Mouse (Mus musculus): ENCODE measurements at regions not wholly inside any gene's neighbourhood (a gene's known extent, or its start where the extent isn't known, plus 50 kb on each side); places are given as distances from the start of the nearest gene placed in this dataset.

DNA sequence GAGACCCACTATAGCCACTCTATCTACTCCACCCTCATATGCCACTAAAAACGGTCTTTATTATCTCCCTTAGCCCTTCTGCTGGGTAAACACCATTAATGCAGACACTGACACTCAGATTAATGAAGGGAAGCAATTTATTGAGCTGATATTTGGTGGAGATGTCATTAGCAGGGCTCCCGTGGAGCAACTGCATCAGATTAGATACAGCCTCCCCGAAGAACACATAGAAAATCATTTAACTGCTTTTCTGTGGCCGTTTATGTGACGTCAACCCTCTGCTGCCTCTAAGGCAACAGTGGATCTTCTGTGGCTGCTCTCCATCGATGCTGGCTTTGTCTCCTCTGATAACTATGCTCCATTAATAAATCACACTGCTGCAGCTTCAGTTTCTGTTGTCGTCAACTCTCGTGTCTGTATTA, 207.2 kb upstream of the Hnrnpa3 start:
- no peak for DNase-seq (ENCODE audit: low spot score in 2 of 2)

- no peak for DNase-seq (ENCODE audit: low spot score in 2 of 2)
Measured at GRCm38 (mm10) chr2:75452274-75453148, 206.6 kb upstream of the Hnrnpa3 start.

DNA sequence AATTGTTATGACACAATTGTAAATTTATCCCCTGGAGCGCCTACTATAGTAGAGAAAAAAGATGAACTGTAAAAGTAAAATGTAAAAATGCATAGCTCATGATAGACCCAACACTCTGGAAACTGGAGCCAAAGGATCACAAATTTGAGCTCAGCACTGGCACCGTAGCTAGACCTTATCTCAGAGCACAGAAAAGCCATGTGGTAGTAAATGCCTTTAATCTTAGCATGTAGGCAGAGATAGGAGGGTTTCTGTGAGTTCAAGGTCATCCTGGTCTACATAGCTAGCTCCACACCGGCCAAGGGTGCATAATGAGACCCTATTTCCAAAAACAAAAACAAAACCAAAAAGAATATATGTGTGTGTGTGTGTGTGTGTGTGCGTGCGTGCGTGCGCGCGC, 203.6 kb upstream of the Hnrnpa3 start:
- no peak for DNase-seq (ENCODE audit: low spot score in 2 of 2)

GRCm38 (mm10) chr2:75456272-75456671, 202.8 kb upstream of the Hnrnpa3 start:
- DNase-seq (ENCODE audit: low spot score in 2 of 2), result no peak

DNA sequence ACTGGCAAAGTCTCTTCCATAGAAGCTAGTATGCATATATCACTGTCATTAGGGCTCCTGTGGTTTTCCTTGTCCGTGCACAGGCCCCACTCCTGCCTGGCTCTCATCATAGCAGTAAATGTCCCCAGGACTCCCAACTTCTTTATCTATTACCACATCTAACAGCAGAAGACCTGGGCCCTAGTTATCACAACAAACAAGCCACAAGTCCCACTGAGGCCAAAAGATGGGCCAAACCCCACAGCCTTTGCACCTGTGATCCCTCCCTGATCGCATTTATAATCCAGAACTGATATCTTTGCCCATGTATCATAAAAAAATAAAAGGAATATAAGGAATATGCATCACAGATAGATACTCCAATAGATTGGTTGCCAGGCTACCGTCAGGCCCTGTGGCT, 201.6 kb upstream of the Hnrnpa3 start:
- no peak for DNase-seq (ENCODE audit: low spot score in 2 of 2)

DNA sequence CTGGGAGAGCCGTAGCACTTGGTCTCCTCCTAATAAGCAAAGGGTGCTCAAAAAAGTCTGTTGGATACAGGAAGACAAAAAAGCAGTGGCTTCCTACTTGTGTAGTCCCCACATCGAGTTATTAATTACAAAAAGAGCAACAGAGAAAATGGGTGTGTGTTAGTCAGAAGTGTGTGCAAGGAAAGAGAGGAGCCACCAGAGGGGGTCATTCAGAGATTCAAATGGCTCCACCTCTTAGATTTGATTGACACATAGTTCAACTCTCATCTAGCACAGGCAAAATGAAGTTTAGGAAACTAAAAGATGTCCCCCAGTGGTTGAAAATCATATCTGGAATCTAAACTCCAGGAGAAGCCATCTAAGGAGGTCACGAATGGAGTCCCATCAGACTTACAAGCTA, 200.2 kb upstream of the Hnrnpa3 start:
- DNase-seq (ENCODE audit: low spot score in 2 of 2), result no peak

- DNase-seq (ENCODE audit: low spot score in 2 of 2), result no peak
Measured at GRCm38 (mm10) chr2:75460419-75460818, 198.6 kb upstream of the Hnrnpa3 start.

DNA sequence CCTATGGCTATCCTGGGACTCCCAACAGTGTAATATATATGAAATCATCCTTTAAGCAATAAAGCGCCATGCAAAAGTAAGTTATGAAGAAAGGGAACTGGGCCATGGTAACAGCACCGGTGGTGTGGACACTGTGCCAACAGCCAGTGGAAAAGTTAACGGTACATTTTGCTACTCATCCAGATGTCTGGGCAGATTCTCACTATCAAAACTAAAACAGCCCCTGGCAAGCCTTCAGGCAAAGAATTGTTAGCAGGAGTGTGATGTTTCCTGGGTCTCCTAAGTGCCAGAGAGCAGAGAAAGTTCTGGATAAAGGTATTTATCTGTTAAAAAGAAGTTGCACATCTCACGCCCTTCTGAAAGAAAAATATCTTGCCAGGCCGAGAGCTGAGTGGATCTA, 198.0 kb upstream of the Hnrnpa3 start:
- DNase-seq (ENCODE audit: low spot score in 2 of 2), result no peak

GRCm38 (mm10) chr2:75461421-75461991, 197.6 kb upstream of the Hnrnpa3 start:
- DNase-seq (ENCODE audit: low spot score in 2 of 2), result no peak

GRCm38 (mm10) chr2:75462030-75462671, 196.9 kb upstream of the Hnrnpa3 start:
- no peak for DNase-seq (ENCODE audit: low spot score in 2 of 2)

- no peak for DNase-seq (ENCODE audit: low spot score in 2 of 2)
Measured at GRCm38 (mm10) chr2:75463091-75463490, 196.0 kb upstream of the Hnrnpa3 start.

DNA sequence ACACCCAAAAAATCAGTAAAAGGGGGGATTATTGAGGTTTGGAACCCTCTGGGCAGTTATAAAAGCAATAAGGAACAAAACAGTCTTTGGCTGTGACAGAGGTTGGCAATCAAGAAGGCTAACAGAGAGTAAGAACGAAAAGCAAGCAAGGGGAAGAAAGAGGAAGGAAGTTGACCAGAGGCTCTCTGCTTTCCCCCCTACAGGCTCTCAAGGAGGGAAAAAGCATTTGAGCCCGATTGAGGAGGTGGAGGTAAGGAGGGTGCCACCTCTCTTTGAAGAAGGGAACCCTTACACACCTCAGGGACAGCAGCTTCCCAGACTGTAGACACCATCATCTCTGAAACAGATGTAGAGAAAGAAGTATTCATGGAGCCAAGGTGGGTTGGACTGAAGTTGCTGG, 194.6 kb upstream of the Hnrnpa3 start:
- DNase-seq (ENCODE audit: low spot score in 2 of 2), result no peak

DNA sequence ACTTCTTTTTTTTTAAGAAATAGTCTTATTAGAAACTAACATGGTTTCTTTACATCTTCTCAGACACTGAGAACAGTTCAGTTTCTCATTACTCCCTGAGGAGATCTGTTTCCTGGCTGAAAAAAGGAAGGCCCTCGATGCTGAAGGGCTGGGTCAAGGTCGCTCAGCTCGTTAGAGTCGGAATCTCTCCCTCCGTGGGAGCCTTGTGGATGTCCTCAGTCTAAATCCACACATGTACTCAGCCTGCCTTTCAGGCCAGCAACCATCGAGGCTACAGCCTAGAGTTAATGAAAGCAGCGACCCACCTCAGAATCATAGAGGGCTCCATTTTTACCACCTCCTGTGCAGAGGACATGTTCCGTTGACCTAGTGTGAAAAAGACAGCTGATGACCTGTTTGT, 190.2 kb upstream of the Hnrnpa3 start:
- no peak for DNase-seq (ENCODE audit: low spot score in 2 of 2)

- DNase-seq (ENCODE audit: low spot score in 2 of 2), result no peak
Measured at GRCm38 (mm10) chr2:75469958-75470687, 188.9 kb upstream of the Hnrnpa3 start.

DNA sequence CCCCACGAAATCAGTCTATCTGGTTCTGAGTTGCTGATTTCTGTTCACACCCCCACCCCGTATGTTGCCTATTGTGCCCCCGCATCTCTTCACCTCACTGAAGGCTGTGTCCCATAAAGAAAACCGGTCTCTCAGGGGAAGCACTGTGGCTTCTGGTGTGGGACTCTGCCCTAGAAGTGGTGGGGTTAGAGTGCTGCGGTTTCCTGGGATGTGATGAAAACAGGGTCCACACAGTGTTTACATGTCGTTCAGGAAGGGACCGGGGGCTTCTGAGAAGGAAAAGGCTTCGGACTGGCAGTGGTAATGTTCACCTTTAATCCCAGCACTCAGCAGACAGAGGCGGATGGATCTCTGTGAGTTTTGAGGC, 188.4 kb upstream of the Hnrnpa3 start:
- DNase-seq (ENCODE audit: low spot score in 2 of 2), result no peak

DNA sequence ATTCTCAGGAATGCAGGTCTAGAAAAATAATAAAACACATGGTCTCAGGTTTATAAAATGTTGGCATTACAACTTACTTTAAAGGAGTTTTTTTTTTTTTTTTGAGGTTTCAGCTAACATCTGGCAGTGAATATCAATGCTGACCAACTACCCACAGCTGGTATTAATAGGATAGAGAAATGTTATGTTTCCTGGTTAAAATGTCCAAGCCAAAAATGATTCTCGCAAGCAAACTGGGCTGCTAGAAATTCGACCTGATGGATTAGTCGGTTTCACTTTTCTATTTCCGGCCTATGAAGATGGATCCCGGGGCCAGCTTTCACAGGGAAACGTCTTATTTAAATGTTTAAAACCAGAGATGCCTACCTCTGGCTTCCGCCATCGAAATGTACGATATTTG, 186.6 kb upstream of the Hnrnpa3 start:
- DNase-seq (ENCODE audit: low spot score in 2 of 2), result no peak

DNA sequence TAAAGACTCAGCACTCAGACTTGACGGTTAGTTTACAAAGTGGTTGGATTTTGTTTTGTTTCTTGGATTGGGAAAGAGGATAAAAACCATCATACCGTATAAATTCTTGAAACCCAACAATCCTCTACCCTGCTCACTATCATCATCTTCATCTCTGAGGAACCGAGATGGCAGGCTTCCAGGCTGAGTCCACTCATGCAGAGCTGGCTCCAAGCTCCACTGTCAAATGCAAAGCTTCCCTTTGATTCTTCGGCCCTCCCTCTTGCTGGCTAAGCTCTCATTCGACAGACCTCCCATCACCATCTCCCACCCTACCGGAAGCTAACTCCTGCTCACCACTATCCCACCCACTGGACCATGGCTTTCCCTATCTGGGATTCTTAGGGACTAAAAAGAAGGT, 184.6 kb upstream of the Hnrnpa3 start:
- DNase-seq (ENCODE audit: low spot score in 2 of 2), result no peak

GRCm38 (mm10) chr2:75476350-75476749, 182.7 kb upstream of the Hnrnpa3 start:
- DNase-seq (ENCODE audit: low spot score in 2 of 2), result no peak

GRCm38 (mm10) chr2:75477076-75477475, 182.0 kb upstream of the Hnrnpa3 start:
- DNase-seq (ENCODE audit: low spot score in 2 of 2), result no peak

GRCm38 (mm10) chr2:75479546-75479945, 179.5 kb upstream of the Hnrnpa3 start:
- DNase-seq (ENCODE audit: low spot score in 2 of 2), result no peak

DNA sequence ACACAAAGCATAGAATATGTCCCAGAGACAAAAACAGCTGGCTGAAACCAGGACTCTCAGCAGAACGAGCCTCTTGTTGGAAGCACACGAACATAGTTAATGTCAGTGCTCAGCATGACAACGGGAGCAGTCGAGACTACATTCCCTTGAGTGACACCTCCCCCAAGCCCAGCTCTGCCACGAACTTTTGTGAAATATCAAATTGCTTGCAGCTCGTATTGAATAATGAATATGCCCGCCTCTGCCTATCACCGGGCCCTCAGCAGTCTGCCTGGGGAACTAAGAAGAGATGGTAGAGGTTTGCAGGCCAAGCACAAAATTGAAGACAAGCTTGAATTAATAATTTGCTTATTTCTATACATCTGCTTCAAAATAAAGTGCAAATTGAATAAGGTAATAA, 177.2 kb upstream of the Hnrnpa3 start:
- no peak for DNase-seq (ENCODE audit: low spot score in 2 of 2)

GRCm38 (mm10) chr2:75482484-75482883, 176.6 kb upstream of the Hnrnpa3 start:
- DNase-seq (ENCODE audit: low spot score in 2 of 2), result no peak
